Comparison of ENCODE assay signal across 9 mouse cellular contexts in the genomic region with DNA sequence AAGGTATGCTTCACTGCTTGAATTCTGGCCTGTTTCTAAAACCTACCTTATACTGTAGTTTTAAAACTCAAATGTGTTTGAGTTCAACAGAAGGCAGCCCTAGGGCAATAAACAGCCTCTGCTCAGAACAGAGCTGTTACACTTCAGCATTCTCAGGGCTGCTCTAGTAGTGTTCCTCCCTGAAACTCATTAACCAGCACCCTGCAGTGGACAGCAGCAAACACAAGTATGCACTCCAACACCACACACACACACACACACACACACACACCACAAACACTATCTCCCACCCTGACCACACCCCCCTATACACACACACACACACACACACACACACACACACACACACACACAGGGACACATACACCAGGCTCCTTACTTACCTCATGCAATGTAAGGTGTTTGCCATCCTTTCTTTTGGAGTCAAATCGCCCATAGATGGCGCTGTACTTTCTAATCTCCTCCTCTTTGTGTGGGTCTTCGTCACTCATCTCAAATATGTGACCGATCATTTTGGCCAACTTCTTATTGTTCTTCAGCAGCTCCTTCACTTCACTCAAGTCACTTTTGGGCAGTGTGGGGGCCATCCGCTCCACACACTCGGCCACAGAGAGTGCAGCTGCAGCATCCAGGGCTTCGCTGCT. TPM values are rescaled to one million over a fixed set of nuclear protein-coding genes. Genes with fewer than 3 reads are reported as not detected.
A peak's percentile ranks its signal among the peaks of the same experiment; 100 is the strongest.
DNase-seq lines count a peak whose midpoint lies in the region; ATAC-seq and TF ChIP-seq lines count a peak whose summit lies in the region.
"Had no signal": no experiment of that assay in that cellular context is flagged by ENCODE, and none has a peak within 500 bp of the region (broad histone marks: within the 10 kb centered on the region; RNA-seq: fewer than 3 reads in every experiment).

No protein-coding gene starts in this region.

- ATAC-seq in lung, postnatal 0 days: no peak
- ATAC-seq in intestine, embryonic 16.5 days: no peak

- TF ChIP-seq EP300 in lung, postnatal 0 days (IDR thresholded peaks at IDR 0.05): no peak

- H3K27ac ChIP-seq in lung, postnatal 0 days (ENCODE audit: low read length): no peak overlapping the region
- H3K27ac ChIP-seq in intestine, embryonic 16.5 days (ENCODE audit: low read length): no peak overlapping the region

- peak; percentile 37 to 62 for DNase-seq in cerebellum, postnatal 14 days
- DNase-seq in cerebellum, adult 9-10 months: no peak
- DNase-seq in A20 (ENCODE audit: low read depth, low spot score): peak; percentile 56
- peak; percentile 56 for DNase-seq in embryo, embryonic 10.5 days (ENCODE audit: low spot score)
- no peak for DNase-seq in lung, postnatal 0 days (ENCODE audit: low spot score)
- DNase-seq in frontal cortex, adult 2 months (ENCODE audit: extremely low spot score in 1 of 2, low spot score in 1 of 2): no peak
- DNase-seq in heart, adult 18-20 months: no peak
- DNase-seq: gastrocnemius, postnatal 14 days had no signal

- no peaks in the 10 kb centered on the region for H3K4me1 ChIP-seq in lung, postnatal 0 days (ENCODE audit: insufficient read depth, low read depth, low read length)
- no peaks in the 10 kb centered on the region for H3K4me1 ChIP-seq in intestine, embryonic 16.5 days (ENCODE audit: control insufficient read depth, insufficient read depth, low read length)

- no peak overlapping the region for H3K4me3 ChIP-seq in lung, postnatal 0 days (ENCODE audit: low read depth, low read length)
- H3K4me3 ChIP-seq in intestine, embryonic 16.5 days (ENCODE audit: low read length): no peak overlapping the region

- TF ChIP-seq CTCF in lung, postnatal 0 days (IDR thresholded peaks at IDR 0.05): peak; percentile 53

- H3K36me3 ChIP-seq in lung, postnatal 0 days (ENCODE audit: insufficient read depth, low read length): no peaks in the 10 kb centered on the region
- H3K36me3 ChIP-seq in intestine, embryonic 16.5 days (ENCODE audit: control insufficient read depth, insufficient read depth, low read length): 0 out of 2 replicates have a peak, but pooled peaks cover 3% of the 10 kb centered on the region

- 74% methylated on average over 7 of the region's 7 CpGs for WGBS in lung, postnatal 0 days
- WGBS in intestine, embryonic 16.5 days: 74% methylated on average over 7 of the region's 7 CpGs

- H3K4me2 ChIP-seq in lung, postnatal 0 days (replicated peaks; ENCODE audit: low read depth, low read length): no peak overlapping the region
- H3K4me2 ChIP-seq in intestine, embryonic 16.5 days (ENCODE audit: low read depth, low read length): no peak overlapping the region

- H3K9me3 ChIP-seq in lung, postnatal 0 days (ENCODE audit: low read length): no peaks in the 10 kb centered on the region
- H3K9me3 ChIP-seq in intestine, embryonic 16.5 days (ENCODE audit: control insufficient read depth, low read length): no peaks in the 10 kb centered on the region

- no peak overlapping the region for H3K9ac ChIP-seq in lung, postnatal 0 days (replicated peaks; ENCODE audit: low read depth)
- no peak overlapping the region for H3K9ac ChIP-seq in intestine, embryonic 16.5 days (ENCODE audit: low read depth, low read length)

- no peaks in the 10 kb centered on the region for H3K27me3 ChIP-seq in lung, postnatal 0 days (replicated peaks; ENCODE audit: insufficient read depth, low read length)
- H3K27me3 ChIP-seq in intestine, embryonic 16.5 days (replicated peaks; ENCODE audit: control insufficient read depth, insufficient read depth, low read length): no peaks in the 10 kb centered on the region

RNA-seq across cellular contexts. Expression of gene Nab1, which starts 10.8 kb away (rescaled TPM):
- polyA plus RNA-seq in lung, postnatal 0 days (2015; fragmentation: Nextera tagmentation; extraction: Ambion mirVana): 16.8 and 22.7 TPM in 2 replicates
- polyA plus RNA-seq in frontal cortex, adult 2 months (2012; rRNA removed): 18.2 and 23.2 TPM in 2 replicates
- 4.6 and 5.3 TPM in 2 replicates for polyA plus RNA-seq in intestine, embryonic 16.5 days (2015; fragmentation: Nextera tagmentation; extraction: Ambion mirVana)
- 10 to 100 TPM; 21.1 to 21.5 TPM for total RNA-seq in heart, adult 18-20 months (2021)

Comparison
In these comparisons a context has a peak if more than half of its experiments do, and no peak if none do; other contexts are left out.
1. DNase-seq: peak in cerebellum, postnatal 14 days (2 of 2), A20 (single experiment) and embryo, embryonic 10.5 days (single experiment); none in cerebellum, adult 9-10 months (single experiment), lung, postnatal 0 days (single experiment), frontal cortex, adult 2 months (0 of 2) and heart, adult 18-20 months (0 of 2).